In genomic region chr2:165883846-165884576, GRCm38 (mm10) we compare ENCODE assay signal across 8 mouse cellular contexts. TPM values are rescaled to one million over a fixed set of nuclear protein-coding genes. Genes with fewer than 3 reads are reported as not detected.
DNase-seq lines count a peak whose midpoint lies in the region; ATAC-seq lines count a peak whose summit lies in the region.

No protein-coding gene starts in this region.

- H3K27ac ChIP-seq in forebrain, embryonic 16.5 days (ENCODE audit: low read length), result peak overlapping the region; percentile 100
- peak overlapping the region; percentile 100 for H3K27ac ChIP-seq in hindbrain, embryonic 15.5 days (replicated peaks)
- H3K27ac ChIP-seq in midbrain, embryonic 10.5 days (replicated peaks), result peak overlapping the region; percentile 100
- H3K27ac ChIP-seq in stomach, embryonic 15.5 days, result peak overlapping the region; percentile 100

- H3K4me3 ChIP-seq in forebrain, embryonic 16.5 days (replicated peaks; ENCODE audit: low read length), result peak overlapping the region; percentile 41
- H3K4me3 ChIP-seq in hindbrain, embryonic 15.5 days, result peak overlapping the region; percentile 37
- H3K4me3 ChIP-seq in midbrain, embryonic 10.5 days, result peak overlapping the region; percentile 53
- H3K4me3 ChIP-seq in stomach, embryonic 15.5 days (replicated peaks), result peak overlapping the region; percentile 39

- intact Hi-C loops in left cerebral cortex, postnatal 14 days (cut with DNase I), result no loop called here

- peak overlapping the region; percentile 77 for H3K4me2 ChIP-seq in forebrain, embryonic 16.5 days (ENCODE audit: low read length)
- H3K4me2 ChIP-seq in hindbrain, embryonic 15.5 days, result peak overlapping the region; percentile 73
- peak overlapping the region; percentile 71 for H3K4me2 ChIP-seq in stomach, embryonic 15.5 days

- no peaks in the 10 kb centered on the region for H3K27me3 ChIP-seq in forebrain, embryonic 16.5 days (replicated peaks; ENCODE audit: control insufficient read depth, insufficient read depth, low read length)
- no peaks in the 10 kb centered on the region for H3K27me3 ChIP-seq in hindbrain, embryonic 15.5 days
- no peaks in the 10 kb centered on the region for H3K27me3 ChIP-seq in midbrain, embryonic 10.5 days (ENCODE audit: low read depth, poor library complexity, severe bottlenecking)
- no peaks in the 10 kb centered on the region for H3K27me3 ChIP-seq in stomach, embryonic 15.5 days (replicated peaks)

- peak; percentile 45 for DNase-seq in cerebellum, adult 11 months
- DNase-seq in cerebellum, adult 8-10 months, result no peak
- DNase-seq in adipocyte (ENCODE audit: low spot score), result peak; percentile 71
- peak; percentile 81 to 94 for DNase-seq in left cerebral cortex, postnatal 14 days (ENCODE audit: low spot score in 2 of 2)
- DNase-seq in midbrain, embryonic 10.5 days (ENCODE audit: low spot score), result no peak

- ATAC-seq in forebrain, embryonic 16.5 days, result peak; percentile 21; the same call in 1 of the 2 replicates
- ATAC-seq in hindbrain, embryonic 15.5 days (ENCODE audit: low FRiP score, low read depth), result no peak
- ATAC-seq in stomach, embryonic 15.5 days (ENCODE audit: insufficient read depth, low FRiP score, low read depth), result no peak

- H3K9ac ChIP-seq in forebrain, embryonic 16.5 days (replicated peaks; ENCODE audit: low read depth, low read length), result peak overlapping the region; percentile 68
- H3K9ac ChIP-seq in hindbrain, embryonic 15.5 days, result peak overlapping the region; percentile 46
- H3K9ac ChIP-seq in stomach, embryonic 15.5 days, result peak overlapping the region; percentile 30; the same call in 1 of the 2 replicates

- H3K36me3 ChIP-seq in forebrain, embryonic 16.5 days (ENCODE audit: control insufficient read depth, insufficient read depth), result no peaks in the 10 kb centered on the region
- H3K36me3 ChIP-seq in hindbrain, embryonic 15.5 days, result no peaks in the 10 kb centered on the region
- no peaks in the 10 kb centered on the region for H3K36me3 ChIP-seq in midbrain, embryonic 10.5 days
- H3K36me3 ChIP-seq in stomach, embryonic 15.5 days, result no peaks in the 10 kb centered on the region

- H3K4me1 ChIP-seq in forebrain, embryonic 16.5 days (replicated peaks; ENCODE audit: control insufficient read depth, insufficient read depth, low read length), result peaks cover 95% of the 10 kb centered on the region
- H3K4me1 ChIP-seq in hindbrain, embryonic 15.5 days (replicated peaks), result peaks cover 98% of the 10 kb centered on the region
- H3K4me1 ChIP-seq in midbrain, embryonic 10.5 days, result peaks cover 100% of the 10 kb centered on the region
- peaks cover 90% of the 10 kb centered on the region for H3K4me1 ChIP-seq in stomach, embryonic 15.5 days

- no peaks in the 10 kb centered on the region for H3K9me3 ChIP-seq in forebrain, embryonic 16.5 days (ENCODE audit: control insufficient read depth, low read length)
- H3K9me3 ChIP-seq in hindbrain, embryonic 15.5 days, result no peaks in the 10 kb centered on the region
- H3K9me3 ChIP-seq in midbrain, embryonic 10.5 days (replicated peaks), result no peaks in the 10 kb centered on the region
- no peaks in the 10 kb centered on the region for H3K9me3 ChIP-seq in stomach, embryonic 15.5 days

- WGBS in forebrain, embryonic 16.5 days, result 7% methylated on average over 11 of the region's 11 CpGs
- WGBS in hindbrain, embryonic 15.5 days, result 8% methylated on average over 11 of the region's 11 CpGs
- 20% methylated on average over 11 of the region's 11 CpGs for WGBS in midbrain, embryonic 10.5 days
- WGBS in stomach, embryonic 15.5 days, result 5% methylated on average over 11 of the region's 11 CpGs

RNA-seq across cellular contexts. Expression of gene Zmynd8, which starts 14.8 kb away (rescaled TPM):
- polyA plus RNA-seq in forebrain, embryonic 16.5 days (2015; fragmentation: Nextera tagmentation; extraction: Ambion mirVana), result 69.8 and 81.5 TPM in 2 replicates
- 71.8 and 79.2 TPM in 2 replicates for polyA plus RNA-seq in hindbrain, embryonic 15.5 days (2015; fragmentation: Nextera tagmentation; extraction: Ambion mirVana)
- total RNA-seq in left cerebral cortex, postnatal 14 days (2021), result 100 to 1,000 TPM; 130 to 171 TPM
- 61.4 and 63.3 TPM in 2 replicates for polyA plus RNA-seq in midbrain, embryonic 10.5 days (2016; fragmentation: Nextera tagmentation; extraction: Ambion mirVana)
- polyA plus RNA-seq in stomach, embryonic 15.5 days (2015; fragmentation: Nextera tagmentation; extraction: Ambion mirVana), result 53.6 and 54.5 TPM in 2 replicates

Comparison
In these comparisons a context has a peak if more than half of its experiments do, and no peak if none do; other contexts are left out.
1. DNase-seq: peak in cerebellum, adult 11 months (single experiment), adipocyte (single experiment) and left cerebral cortex, postnatal 14 days (2 of 2); none in cerebellum, adult 8-10 months (single experiment) and midbrain, embryonic 10.5 days (single experiment).
2. Peak in every context shown above with its lines, with median percentiles within 50 percentile points of each other: H3K27ac ChIP-seq, H3K4me2 ChIP-seq, H3K4me3 ChIP-seq and H3K9ac ChIP-seq.